ENCODE assay signal across 18 mouse cellular contexts in genomic region chr1:51445161-51445853, GRCm38 (mm10). TPM values are rescaled to one million over a fixed set of nuclear protein-coding genes. Genes with fewer than 3 reads are reported as not detected.
A peak's percentile ranks its signal among the peaks of the same experiment; 100 is the strongest.
DNase-seq lines count a peak whose midpoint lies in the region; ATAC-seq lines count a peak whose summit lies in the region.
"Had no signal": no experiment of that assay in that cellular context is flagged by ENCODE, and none has a peak within 500 bp of the region (broad histone marks: within the 10 kb centered on the region; RNA-seq: fewer than 3 reads in every experiment).

No protein-coding gene starts in this region.

- WGBS in hindbrain, embryonic 16.5 days, result 44% methylated on average over 5 of the region's 5 CpGs
- 51% methylated on average over 5 of the region's 5 CpGs for WGBS in hindbrain, embryonic 12.5 days
- 42% methylated on average over 5 of the region's 5 CpGs for WGBS in midbrain, embryonic 11.5 days
- WGBS in midbrain, embryonic 14.5 days, result 40% methylated on average over 5 of the region's 5 CpGs
- 33% methylated on average over 5 of the region's 5 CpGs for WGBS in kidney, embryonic 16.5 days
- 64% methylated on average over 5 of the region's 5 CpGs for WGBS in neural tube, embryonic 15.5 days

- no peak overlapping the region for H3K4me2 ChIP-seq in hindbrain, embryonic 16.5 days (ENCODE audit: low read length)
- H3K4me2 ChIP-seq in hindbrain, embryonic 12.5 days (replicated peaks), result no peak overlapping the region
- no peak overlapping the region for H3K4me2 ChIP-seq in midbrain, embryonic 11.5 days
- H3K4me2 ChIP-seq in midbrain, embryonic 14.5 days (ENCODE audit: low read length), result no peak overlapping the region
- H3K4me2 ChIP-seq in kidney, embryonic 16.5 days (replicated peaks; ENCODE audit: low read depth, low read length), result no peak overlapping the region
- no peak overlapping the region for H3K4me2 ChIP-seq in neural tube, embryonic 15.5 days
- H3K4me2 ChIP-seq: forebrain, embryonic 12.5 days; intestine, embryonic 15.5 days; liver, embryonic 13.5 days; lung, embryonic 14.5 days had no signal

- 0 out of 2 replicates have a peak, but pooled peaks have one; percentile 17 for ATAC-seq in hindbrain, embryonic 16.5 days
- ATAC-seq in hindbrain, embryonic 12.5 days (ENCODE audit: low FRiP score), result no peak
- 0 out of 2 replicates have a peak, but pooled peaks have one; percentile 38 for ATAC-seq in midbrain, embryonic 11.5 days (ENCODE audit: low FRiP score)
- ATAC-seq in midbrain, embryonic 14.5 days (ENCODE audit: low FRiP score, low TSS enrichment), result no peak
- peak; percentile 78; the same call in 1 of the 2 replicates for ATAC-seq in kidney, embryonic 16.5 days (ENCODE audit: low FRiP score, low TSS enrichment)
- peak; percentile 57; the same call in 1 of the 2 replicates for ATAC-seq in neural tube, embryonic 15.5 days (ENCODE audit: low FRiP score)
- ATAC-seq: intestine, embryonic 15.5 days had no signal

- no peak overlapping the region for H3K4me3 ChIP-seq in hindbrain, embryonic 16.5 days (ENCODE audit: low read length)
- no peak overlapping the region for H3K4me3 ChIP-seq in hindbrain, embryonic 12.5 days
- H3K4me3 ChIP-seq in midbrain, embryonic 11.5 days (ENCODE audit: low read depth, low read length), result no peak overlapping the region
- H3K4me3 ChIP-seq in midbrain, embryonic 14.5 days (replicated peaks; ENCODE audit: low read depth, low read length), result no peak overlapping the region
- no peak overlapping the region for H3K4me3 ChIP-seq in kidney, embryonic 16.5 days (ENCODE audit: low read length)
- no peak overlapping the region for H3K4me3 ChIP-seq in neural tube, embryonic 15.5 days (replicated peaks)
- H3K4me3 ChIP-seq: embryonic facial prominence, embryonic 10.5 days; forebrain, embryonic 12.5 days; heart, adult 2 months; intestine, embryonic 15.5 days; left cerebral cortex, adult 2 months; liver, embryonic 13.5 days had no signal

- no peaks in the 10 kb centered on the region for H3K4me1 ChIP-seq in hindbrain, embryonic 16.5 days (ENCODE audit: control insufficient read depth, insufficient read depth, low read depth, low read length)
- H3K4me1 ChIP-seq in hindbrain, embryonic 12.5 days, result 0 out of 2 replicates have a peak, but pooled peaks cover 2% of the 10 kb centered on the region
- peaks cover 6% of the 10 kb centered on the region for H3K4me1 ChIP-seq in midbrain, embryonic 11.5 days (ENCODE audit: control insufficient read depth, insufficient read depth, low read length)
- no peaks in the 10 kb centered on the region for H3K4me1 ChIP-seq in midbrain, embryonic 14.5 days (ENCODE audit: control insufficient read depth, insufficient read depth, low read length)
- H3K4me1 ChIP-seq in kidney, embryonic 16.5 days (ENCODE audit: insufficient read depth, low read length), result peaks cover 10% of the 10 kb centered on the region; the same call in 1 of the 2 replicates
- H3K4me1 ChIP-seq in neural tube, embryonic 15.5 days, result peaks cover 7% of the 10 kb centered on the region
- H3K4me1 ChIP-seq: embryonic facial prominence, embryonic 10.5 days; intestine, embryonic 15.5 days; liver, embryonic 13.5 days had no signal

- no peaks in the 10 kb centered on the region for H3K9me3 ChIP-seq in hindbrain, embryonic 16.5 days (ENCODE audit: control insufficient read depth, low read length)
- no peaks in the 10 kb centered on the region for H3K9me3 ChIP-seq in hindbrain, embryonic 12.5 days (replicated peaks)
- H3K9me3 ChIP-seq in midbrain, embryonic 11.5 days (ENCODE audit: control insufficient read depth, low read length), result no peaks in the 10 kb centered on the region
- no peaks in the 10 kb centered on the region for H3K9me3 ChIP-seq in midbrain, embryonic 14.5 days (ENCODE audit: control insufficient read depth, low read length)
- no peaks in the 10 kb centered on the region for H3K9me3 ChIP-seq in kidney, embryonic 16.5 days (ENCODE audit: low read length)
- no peaks in the 10 kb centered on the region for H3K9me3 ChIP-seq in neural tube, embryonic 15.5 days (replicated peaks)
- H3K9me3 ChIP-seq: embryonic facial prominence, embryonic 10.5 days; forebrain, embryonic 12.5 days; intestine, embryonic 15.5 days; liver, embryonic 13.5 days had no signal

- no peak overlapping the region for H3K9ac ChIP-seq in hindbrain, embryonic 16.5 days (ENCODE audit: low read depth, low read length)
- H3K9ac ChIP-seq in hindbrain, embryonic 12.5 days, result no peak overlapping the region
- H3K9ac ChIP-seq in midbrain, embryonic 11.5 days (ENCODE audit: low read length), result no peak overlapping the region
- no peak overlapping the region for H3K9ac ChIP-seq in midbrain, embryonic 14.5 days (replicated peaks; ENCODE audit: low read length)
- H3K9ac ChIP-seq in kidney, embryonic 16.5 days (replicated peaks; ENCODE audit: low read length), result no peak overlapping the region
- no peak overlapping the region for H3K9ac ChIP-seq in neural tube, embryonic 15.5 days (replicated peaks)
- H3K9ac ChIP-seq: forebrain, embryonic 12.5 days; intestine, embryonic 15.5 days; liver, embryonic 13.5 days; lung, embryonic 14.5 days had no signal

- no peak for DNase-seq in midbrain, embryonic 11.5 days (ENCODE audit: low spot score, missing footprints)
- DNase-seq in midbrain, embryonic 14.5 days, result no peak
- no peak for DNase-seq in ovary, postnatal 36 days (ENCODE audit: low spot score)
- DNase-seq: adrenal gland, adult 2 months; gastrocnemius, postnatal 10 days; heart, adult 2 months; liver, embryonic 13.5 days; lung, postnatal 36 days; thymus, adult 2 months had no signal

- no peaks in the 10 kb centered on the region for H3K36me3 ChIP-seq in hindbrain, embryonic 16.5 days (ENCODE audit: control insufficient read depth, insufficient read depth, low read length)
- no peaks in the 10 kb centered on the region for H3K36me3 ChIP-seq in hindbrain, embryonic 12.5 days
- H3K36me3 ChIP-seq in midbrain, embryonic 11.5 days (ENCODE audit: control insufficient read depth, insufficient read depth, low read length), result no peaks in the 10 kb centered on the region
- H3K36me3 ChIP-seq in midbrain, embryonic 14.5 days (ENCODE audit: control insufficient read depth, insufficient read depth, low read length), result no peaks in the 10 kb centered on the region
- no peaks in the 10 kb centered on the region for H3K36me3 ChIP-seq in kidney, embryonic 16.5 days (ENCODE audit: insufficient read depth, low read length)
- H3K36me3 ChIP-seq in neural tube, embryonic 15.5 days, result no peaks in the 10 kb centered on the region
- H3K36me3 ChIP-seq: embryonic facial prominence, embryonic 10.5 days; forebrain, embryonic 12.5 days; intestine, embryonic 15.5 days; liver, embryonic 13.5 days had no signal

- no peaks in the 10 kb centered on the region for H3K27me3 ChIP-seq in hindbrain, embryonic 16.5 days (replicated peaks; ENCODE audit: control insufficient read depth, insufficient read depth, low read length)
- H3K27me3 ChIP-seq in hindbrain, embryonic 12.5 days, result no peaks in the 10 kb centered on the region
- H3K27me3 ChIP-seq in midbrain, embryonic 11.5 days (ENCODE audit: control insufficient read depth, insufficient read depth, low read length), result no peaks in the 10 kb centered on the region
- no peaks in the 10 kb centered on the region for H3K27me3 ChIP-seq in midbrain, embryonic 14.5 days (ENCODE audit: control insufficient read depth, insufficient read depth, low read length)
- no peaks in the 10 kb centered on the region for H3K27me3 ChIP-seq in kidney, embryonic 16.5 days (ENCODE audit: insufficient read depth, low read length)
- H3K27me3 ChIP-seq in neural tube, embryonic 15.5 days (replicated peaks), result no peaks in the 10 kb centered on the region
- H3K27me3 ChIP-seq: intestine, embryonic 15.5 days; liver, embryonic 13.5 days had no signal

- H3K27ac ChIP-seq in hindbrain, embryonic 16.5 days (ENCODE audit: low read depth, low read length), result no peak overlapping the region
- H3K27ac ChIP-seq in hindbrain, embryonic 12.5 days, result no peak overlapping the region
- H3K27ac ChIP-seq in midbrain, embryonic 11.5 days (ENCODE audit: low read depth, low read length), result no peak overlapping the region
- H3K27ac ChIP-seq in midbrain, embryonic 14.5 days (replicated peaks; ENCODE audit: low read depth, low read length), result no peak overlapping the region
- H3K27ac ChIP-seq in kidney, embryonic 16.5 days (ENCODE audit: low read length), result 0 out of 2 replicates have a peak overlapping the region, but pooled peaks have one; percentile 46
- 0 out of 2 replicates have a peak overlapping the region, but pooled peaks have one; percentile 37 for H3K27ac ChIP-seq in neural tube, embryonic 15.5 days (replicated peaks)
- H3K27ac ChIP-seq: embryonic facial prominence, embryonic 10.5 days; forebrain, embryonic 12.5 days; heart, adult 2 months; intestine, embryonic 15.5 days; left cerebral cortex, adult 2 months; liver, embryonic 13.5 days had no signal

RNA-seq across cellular contexts. Expression of gene Nabp1, which starts 32.9 kb away (rescaled TPM):
- 8.1 and 9.0 TPM in 2 replicates for polyA plus RNA-seq in hindbrain, embryonic 16.5 days (2015; fragmentation: Nextera tagmentation; extraction: Ambion mirVana)
- polyA plus RNA-seq in hindbrain, embryonic 12.5 days (2016; fragmentation: Nextera tagmentation; extraction: Ambion mirVana), result 7.6 and 8.4 TPM in 2 replicates
- polyA plus RNA-seq in midbrain, embryonic 11.5 days (2014; fragmentation: Nextera tagmentation; extraction: Ambion mirVana), result 8.1 and 9.0 TPM in 2 replicates
- 8.1 and 11.3 TPM in 2 replicates for polyA plus RNA-seq in midbrain, embryonic 14.5 days (2014; fragmentation: Nextera tagmentation; extraction: Ambion mirVana)
- 26.0 and 29.3 TPM in 2 replicates for polyA plus RNA-seq in kidney, embryonic 16.5 days (2015; fragmentation: Nextera tagmentation; extraction: Ambion mirVana)
- polyA plus RNA-seq in neural tube, embryonic 15.5 days (2015; fragmentation: Nextera tagmentation; extraction: Ambion mirVana), result 8.0 and 11.9 TPM in 2 replicates

Comparison
In these comparisons a context has a peak if more than half of its experiments do, and no peak if none do; other contexts are left out.
1. ATAC-seq: peak in hindbrain, embryonic 16.5 days (single experiment), midbrain, embryonic 11.5 days (single experiment), kidney, embryonic 16.5 days (single experiment) and neural tube, embryonic 15.5 days (single experiment); none in hindbrain, embryonic 12.5 days (single experiment) and midbrain, embryonic 14.5 days (single experiment).
2. H3K27ac ChIP-seq: peak in kidney, embryonic 16.5 days (single experiment) and neural tube, embryonic 15.5 days (single experiment); none in hindbrain, embryonic 16.5 days (single experiment), hindbrain, embryonic 12.5 days (single experiment), midbrain, embryonic 11.5 days (single experiment) and midbrain, embryonic 14.5 days (single experiment).